Mouse (Mus musculus): ENCODE measurements around the gene Pip4k2b.

Gene Pip4k2b

DNA sequence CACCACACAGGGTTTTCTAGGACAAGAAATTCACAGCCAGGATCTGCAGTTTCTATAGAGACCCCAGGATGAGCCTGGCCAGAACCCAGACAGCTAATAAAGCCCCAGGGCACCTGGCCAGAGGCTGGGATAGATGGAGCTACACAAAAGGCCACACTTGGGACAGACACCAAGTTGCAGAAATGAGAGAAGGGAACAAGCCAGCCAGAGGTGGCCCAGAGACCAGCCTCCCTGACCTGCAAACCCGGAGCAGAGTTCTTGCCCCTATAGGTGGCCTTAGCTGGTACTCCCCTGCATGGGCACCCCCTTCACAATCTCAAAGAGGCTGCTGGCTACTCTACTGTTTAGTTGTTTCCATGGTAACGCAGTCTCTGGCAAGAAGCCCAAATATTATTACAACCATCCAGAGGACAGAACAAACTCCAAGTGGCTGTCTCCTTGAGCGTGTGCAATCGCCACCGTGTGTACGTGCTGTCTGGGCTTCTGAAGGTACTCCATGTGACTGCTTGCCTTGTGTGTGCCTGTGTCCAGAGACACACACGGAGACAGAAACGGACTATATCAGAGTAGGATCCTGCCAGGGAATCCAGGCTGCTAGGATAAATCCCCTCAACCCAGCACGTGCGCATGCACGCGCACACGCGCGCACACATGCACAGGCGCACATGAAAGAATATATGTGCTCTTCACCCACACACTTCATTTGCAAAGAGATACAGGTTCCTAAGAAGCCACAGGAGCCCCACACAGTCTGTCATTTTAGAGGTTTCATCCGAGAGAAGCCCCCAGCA lies 49.4 kb downstream of the Pip4k2b start:
- DNase-seq (ENCODE audit: low read depth), result no peak

DNA sequence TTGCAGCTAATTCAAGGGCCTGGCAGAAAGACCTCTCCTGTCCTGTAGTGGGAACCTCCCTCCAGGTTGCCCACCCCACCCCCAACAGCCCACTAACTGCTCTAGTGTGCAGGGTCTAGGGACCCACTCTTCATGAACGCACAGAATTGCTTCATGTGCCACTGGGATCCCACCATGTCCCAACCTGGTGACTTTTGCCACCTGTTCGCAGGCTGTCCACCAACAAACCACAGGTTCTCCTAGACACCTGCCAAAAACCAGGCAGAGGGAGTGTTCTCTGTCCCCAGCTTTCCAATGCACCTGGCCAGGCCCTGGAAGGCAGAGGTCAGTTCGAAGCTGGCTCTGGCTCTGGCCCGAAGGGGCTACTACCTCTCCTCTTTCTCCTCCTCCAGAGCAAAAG lies 50.1 kb downstream of the Pip4k2b start:
- no peak for DNase-seq (ENCODE audit: low read depth)

GRCm38 (mm10) chr11:97689861-97690260 lies 54.6 kb downstream of the Pip4k2b start:
- peak; percentile 76 for DNase-seq (ENCODE audit: low read depth)

GRCm38 (mm10) chr11:97687061-97687460 lies 57.4 kb downstream of the Pip4k2b start:
- DNase-seq (ENCODE audit: low read depth), result no peak

- DNase-seq (ENCODE audit: low read depth), result peak; percentile 49
Measured at GRCm38 (mm10) chr11:97686322-97686908, 58.1 kb downstream of the Pip4k2b start.

DNA sequence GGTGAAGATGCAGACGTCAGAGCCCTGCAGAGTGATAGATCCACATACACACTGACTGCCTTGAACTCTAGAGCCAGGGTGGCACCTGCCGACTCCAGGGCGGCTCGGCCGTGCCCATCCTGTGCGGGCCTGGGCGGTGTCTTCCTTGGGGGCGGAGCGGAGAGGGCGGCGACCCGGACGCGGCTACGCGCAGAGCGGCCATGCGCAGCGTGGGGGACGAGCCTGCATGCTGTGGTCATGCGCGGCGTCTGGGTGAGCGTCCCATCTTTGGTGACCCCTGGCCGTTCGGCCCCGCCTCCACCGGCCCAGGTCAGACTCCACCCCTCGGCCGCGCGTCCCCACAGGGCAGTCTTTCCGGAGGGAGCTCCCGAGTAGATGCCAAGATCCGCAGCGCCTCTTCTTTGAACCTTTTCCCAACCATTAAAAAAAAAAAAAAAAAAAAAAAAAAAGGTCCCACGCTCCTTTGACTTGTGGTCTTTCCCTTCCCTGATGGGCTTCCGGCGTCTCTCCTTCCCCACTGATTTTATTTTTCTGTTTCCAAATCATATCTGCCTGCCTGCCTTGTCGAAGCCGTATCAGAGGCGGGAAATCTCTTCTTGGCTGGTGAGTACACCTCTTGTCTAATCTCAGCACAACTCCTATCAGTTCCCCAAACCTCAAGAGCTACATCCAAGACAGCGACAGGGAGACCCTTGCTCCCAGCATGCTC lies 58.7 kb downstream of the Pip4k2b start, which contains the start of gene Cisd3:
Gene Cisd3, plus strand, starts transcription at position 214 of the 709 bp plus-strand sequence.
- peak; percentile 91 for DNase-seq (ENCODE audit: low read depth)

DNA sequence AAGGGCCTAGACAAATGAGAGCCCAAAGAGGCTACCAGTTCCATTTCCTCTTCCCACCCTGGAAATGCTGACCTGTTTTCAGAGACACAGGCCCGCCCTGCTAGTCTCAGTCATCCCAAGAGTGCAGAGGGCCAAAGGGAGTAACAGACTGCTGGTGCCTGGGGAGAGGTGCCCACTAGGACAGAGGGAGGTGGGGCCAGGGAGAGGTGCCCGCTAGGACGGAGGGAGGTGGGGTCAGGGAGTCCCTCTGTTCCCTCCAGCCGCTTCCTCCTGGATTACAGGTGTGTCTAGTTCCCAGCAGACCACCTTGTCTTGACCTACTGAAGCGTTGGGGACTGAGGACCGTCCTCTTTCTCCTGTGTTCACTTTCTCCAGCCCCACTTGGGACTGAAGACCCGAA lies 59.7 kb downstream of the Pip4k2b start:
- DNase-seq (ENCODE audit: low read depth), result no peak

GRCm38 (mm10) chr11:97684063-97684680 lies 60.3 kb downstream of the Pip4k2b start:
- peak; percentile 93 for DNase-seq (ENCODE audit: low read depth)

DNA sequence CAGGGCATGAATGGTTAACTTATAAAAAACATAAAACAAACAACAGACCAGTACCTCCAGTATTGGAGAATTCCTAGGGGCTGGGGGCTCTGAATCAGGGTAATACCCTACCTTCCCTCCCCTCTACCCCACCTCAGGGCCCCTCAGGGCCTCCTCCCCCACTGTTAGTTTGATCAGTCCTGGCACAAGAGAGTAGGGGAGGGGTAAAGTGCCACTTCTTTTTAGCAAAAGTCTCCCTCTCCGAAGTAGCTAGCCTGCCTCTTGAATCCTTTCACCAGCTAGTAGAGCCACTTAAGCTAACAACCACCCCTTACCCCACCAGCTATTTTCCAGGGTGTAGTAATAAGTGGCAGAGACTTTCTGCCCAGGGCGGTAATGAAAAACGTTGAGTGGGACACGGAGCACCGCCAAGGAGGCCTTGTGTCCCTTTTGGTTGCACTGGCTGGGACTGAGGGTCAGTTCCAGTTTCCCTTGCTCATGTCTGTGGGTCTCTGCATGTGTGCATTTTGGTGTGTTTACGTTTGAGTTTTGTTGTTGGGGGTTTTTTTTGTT lies 61.9 kb downstream of the Pip4k2b start:
- DNase-seq (ENCODE audit: low read depth), result peak; percentile 26

- DNase-seq (ENCODE audit: low read depth), result no peak
Measured at GRCm38 (mm10) chr11:97680430-97680829, 64.1 kb downstream of the Pip4k2b start.

GRCm38 (mm10) chr11:97678301-97678700 lies 66.2 kb downstream of the Pip4k2b start:
- no peak for DNase-seq (ENCODE audit: low read depth)

GRCm38 (mm10) chr11:97677842-97678241 lies 66.7 kb downstream of the Pip4k2b start:
- DNase-seq (ENCODE audit: low read depth), result no peak

DNA sequence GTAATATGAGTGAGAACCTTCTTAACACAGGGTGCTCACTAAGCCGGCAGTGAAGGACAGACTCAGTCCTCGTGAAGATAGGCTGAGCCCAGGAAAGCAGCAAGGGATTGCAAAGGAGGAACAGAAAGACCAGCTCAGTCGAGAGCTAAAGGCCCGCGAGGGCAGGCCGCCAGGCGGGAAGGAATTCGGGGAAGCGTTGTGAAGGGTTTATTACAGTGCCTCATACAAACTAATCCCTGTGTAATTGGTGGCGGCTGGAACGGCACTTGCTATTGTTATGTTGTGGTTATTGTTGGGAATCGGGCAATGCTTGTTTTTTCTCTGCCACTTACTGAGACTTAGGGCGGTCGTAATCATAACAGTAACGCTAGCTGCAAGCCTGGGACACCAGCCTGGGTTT lies 67.1 kb downstream of the Pip4k2b start:
- DNase-seq (ENCODE audit: low read depth), result no peak

DNA sequence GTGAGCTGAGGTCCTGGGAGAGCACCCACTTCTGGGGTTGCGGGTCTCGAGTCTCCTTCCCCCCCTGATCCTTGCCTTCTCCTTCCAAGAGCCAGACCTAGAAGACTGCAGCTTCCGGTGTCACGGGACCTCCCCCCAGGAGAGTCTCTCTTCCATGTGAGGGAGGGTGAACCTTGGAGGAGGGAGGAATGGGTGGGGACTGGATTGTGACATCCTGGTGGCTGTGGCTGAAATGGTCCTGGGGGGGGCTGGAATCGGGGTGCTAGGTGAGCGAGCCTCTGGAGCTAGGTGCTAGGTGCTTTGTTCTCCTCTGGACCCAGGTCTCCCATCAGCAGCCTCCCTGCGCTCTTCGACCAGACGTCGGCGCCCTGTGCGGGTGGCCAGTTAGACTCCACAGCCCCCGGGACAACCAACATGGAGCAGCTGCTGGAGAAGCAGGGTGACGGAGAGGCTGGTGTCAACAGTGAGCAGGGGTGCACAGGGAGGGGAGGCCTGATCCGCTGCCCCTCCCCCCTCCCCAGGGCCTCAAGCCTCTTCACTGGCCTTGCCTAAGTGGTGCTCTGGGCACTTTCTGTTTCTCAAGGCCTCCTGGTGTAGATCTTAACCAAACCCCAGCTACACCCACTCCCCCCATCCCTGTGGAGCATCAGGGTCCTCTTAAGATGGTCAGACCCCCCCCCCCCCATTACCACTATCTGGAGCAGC lies 68.3 kb downstream of the Pip4k2b start:
- DNase-seq (ENCODE audit: low read depth), result no peak

DNA sequence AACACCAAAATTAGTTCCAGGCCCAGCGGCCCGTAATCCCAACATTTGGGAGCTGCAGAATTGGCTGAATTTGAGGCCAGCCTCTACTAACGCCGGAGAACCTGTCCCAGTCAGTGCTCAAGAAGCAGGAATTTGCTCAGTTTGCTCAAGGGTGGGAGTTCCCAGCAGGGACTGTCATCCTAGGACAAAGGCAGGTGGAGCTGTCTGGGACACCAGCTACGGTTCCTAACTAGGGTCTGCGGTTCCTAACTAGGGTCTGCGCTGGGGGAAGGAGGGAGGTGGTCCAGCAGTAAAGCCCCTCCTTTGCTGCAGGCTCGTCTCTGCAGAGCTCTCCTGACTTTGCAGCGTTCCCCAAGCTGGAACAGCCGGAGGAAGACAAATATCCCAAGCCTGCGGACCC lies 71.4 kb downstream of the Pip4k2b start:
- no peak for DNase-seq (ENCODE audit: low read depth)

DNA sequence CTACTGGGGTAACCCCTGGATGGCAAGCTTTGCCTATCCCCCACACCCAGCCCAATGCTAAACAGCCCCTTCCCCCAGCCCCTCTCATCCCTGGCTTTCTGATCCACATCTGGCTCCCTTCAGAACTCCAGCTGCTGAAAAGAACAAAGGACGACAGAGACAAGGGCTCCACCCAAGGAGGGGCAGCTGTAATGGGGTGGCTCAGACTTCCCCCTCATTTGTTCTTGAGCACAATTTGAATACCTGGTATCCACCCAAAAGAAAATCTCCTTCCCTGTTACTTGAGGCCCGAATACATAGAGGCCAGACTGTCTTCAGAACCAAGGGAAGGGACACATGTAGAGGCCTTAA lies 73.4 kb downstream of the Pip4k2b start:
- DNase-seq (ENCODE audit: low read depth), result no peak

DNA sequence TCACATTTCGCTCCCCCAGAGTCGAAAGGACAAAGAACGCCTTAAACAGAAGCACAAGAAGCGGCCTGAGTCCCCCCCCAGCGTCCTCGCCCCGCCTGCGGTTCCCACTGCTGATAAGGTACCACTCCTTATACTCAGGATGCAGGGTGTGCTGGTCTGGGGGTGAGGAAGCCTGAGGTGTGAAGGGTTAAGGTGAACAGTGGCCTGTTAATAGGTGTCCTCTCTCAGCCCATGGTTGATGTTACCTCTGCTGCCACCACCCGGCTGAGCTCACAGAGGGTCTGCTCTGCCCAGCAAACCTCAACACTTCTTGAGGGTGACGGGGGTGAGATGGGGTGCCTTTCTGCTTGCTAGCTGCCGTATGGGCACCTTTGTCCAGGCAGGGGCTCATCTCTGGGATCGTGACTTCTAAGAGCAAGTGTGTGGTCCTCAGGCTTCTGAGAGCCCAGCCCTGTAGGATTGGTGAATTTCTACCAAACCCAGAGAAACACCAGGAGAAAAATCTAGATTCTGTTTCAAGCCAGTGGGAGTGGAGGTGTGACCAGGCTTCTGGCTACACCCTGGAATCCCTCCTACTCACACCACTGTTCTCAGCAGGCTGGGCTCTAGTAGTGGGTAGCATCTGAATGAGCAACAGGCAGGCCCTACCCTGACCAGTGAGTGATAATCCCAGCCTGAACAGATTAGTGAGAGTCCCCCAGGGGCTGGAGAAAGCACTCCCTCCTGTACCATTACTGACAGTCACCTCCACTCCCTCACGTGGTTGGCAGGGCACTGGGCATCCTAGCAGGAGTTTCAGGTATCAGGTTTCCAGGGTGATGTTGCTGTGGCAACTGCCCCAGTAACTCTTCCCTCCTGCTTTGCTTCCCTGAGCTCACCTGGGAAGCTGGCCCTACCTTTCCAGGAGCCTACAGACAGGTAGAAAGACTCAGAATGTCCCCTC lies 74.0 kb downstream of the Pip4k2b start:
- DNase-seq (ENCODE audit: low read depth), result no peak

DNA sequence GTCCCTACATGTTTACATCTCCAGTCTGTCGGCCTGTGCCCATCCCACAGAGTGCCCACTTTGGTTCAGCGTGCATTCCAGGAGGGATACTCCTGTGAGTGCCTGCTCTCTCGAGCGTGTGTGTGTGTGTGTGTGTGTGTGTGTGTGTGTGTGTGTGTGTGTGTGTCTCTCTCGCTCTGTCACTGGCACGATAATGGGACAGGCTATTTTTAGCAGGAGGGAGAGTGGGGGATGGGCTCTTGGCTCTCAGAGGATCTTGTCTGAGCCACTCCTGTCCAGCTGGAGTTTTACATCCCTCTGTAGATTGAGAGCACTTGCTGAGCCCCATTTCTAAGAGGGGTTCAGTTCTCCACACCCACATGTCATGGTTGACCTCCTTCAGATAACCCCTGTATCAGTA lies 74.7 kb downstream of the Pip4k2b start:
- DNase-seq (ENCODE audit: low read depth), result no peak

GRCm38 (mm10) chr11:97669268-97669667 lies 75.2 kb downstream of the Pip4k2b start:
- DNase-seq (ENCODE audit: low read depth), result no peak

- no peak for DNase-seq (ENCODE audit: low read depth)
Measured at GRCm38 (mm10) chr11:97668160-97668559, 76.3 kb downstream of the Pip4k2b start.

DNA sequence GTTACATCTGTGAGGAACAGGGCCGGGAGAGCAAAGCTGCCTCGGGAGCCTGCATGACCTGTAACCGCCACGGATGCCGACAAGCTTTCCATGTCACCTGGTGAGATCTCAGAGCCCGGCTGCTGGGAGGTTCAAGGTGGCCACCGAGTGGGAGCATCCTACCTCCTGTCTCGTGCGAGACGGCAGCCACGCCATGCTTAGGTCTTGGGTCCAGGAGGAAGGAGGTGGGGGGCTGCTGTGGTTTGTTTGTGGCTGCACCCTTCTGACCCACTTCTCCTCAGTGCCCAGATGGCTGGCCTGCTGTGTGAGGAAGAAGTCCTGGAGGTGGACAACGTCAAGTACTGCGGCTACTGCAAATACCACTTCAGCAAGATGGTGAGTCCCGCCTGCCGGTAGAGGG lies 77.7 kb downstream of the Pip4k2b start:
- DNase-seq (ENCODE audit: low read depth), result no peak

All from induced T-regulatory cell, adult 2 months (primary cell).